Mouse (Mus musculus) v-Abl transformed pro-B cells (cell line): ENCODE measurements around the gene Cdk8.

Experiments
- in situ Hi-C, 2 experiments: fragments of 400-800 bp; cut with MboI; formaldehyde crosslinking; loops; one replicate each; pipeline ENCODE4 v1.15.1; 2025; ENCODE audit not compliant: unreplicated experiment in 2 of 2

The Cdk8 gene

DNA sequence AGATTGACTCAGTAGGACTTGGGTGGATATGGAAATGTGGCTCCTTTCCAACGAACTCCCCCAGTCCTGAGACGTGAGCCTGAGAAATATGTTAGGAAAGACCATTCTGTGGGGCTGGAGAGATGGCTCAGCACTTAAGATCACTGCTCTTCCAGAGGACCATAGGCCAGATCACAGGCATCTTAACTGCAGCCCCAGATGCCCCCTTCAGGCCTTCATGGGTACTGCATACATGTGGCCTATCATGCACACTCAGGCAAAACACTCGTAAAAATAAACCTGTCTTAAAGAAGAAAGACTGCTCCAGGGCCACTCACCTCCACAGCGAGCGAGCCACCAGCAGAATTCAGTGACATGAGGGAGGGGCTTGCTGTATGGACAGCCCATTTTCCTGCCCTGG is 72.4 kb downstream of the Cdk8 start:
- in situ Hi-C loops = loop anchor here (5.0 kb wide), 2 partner anchors 96 to 116 kb away; partner anchors contain the start of gene 1700001J03Rik (in 1 of the 2)

DNA sequence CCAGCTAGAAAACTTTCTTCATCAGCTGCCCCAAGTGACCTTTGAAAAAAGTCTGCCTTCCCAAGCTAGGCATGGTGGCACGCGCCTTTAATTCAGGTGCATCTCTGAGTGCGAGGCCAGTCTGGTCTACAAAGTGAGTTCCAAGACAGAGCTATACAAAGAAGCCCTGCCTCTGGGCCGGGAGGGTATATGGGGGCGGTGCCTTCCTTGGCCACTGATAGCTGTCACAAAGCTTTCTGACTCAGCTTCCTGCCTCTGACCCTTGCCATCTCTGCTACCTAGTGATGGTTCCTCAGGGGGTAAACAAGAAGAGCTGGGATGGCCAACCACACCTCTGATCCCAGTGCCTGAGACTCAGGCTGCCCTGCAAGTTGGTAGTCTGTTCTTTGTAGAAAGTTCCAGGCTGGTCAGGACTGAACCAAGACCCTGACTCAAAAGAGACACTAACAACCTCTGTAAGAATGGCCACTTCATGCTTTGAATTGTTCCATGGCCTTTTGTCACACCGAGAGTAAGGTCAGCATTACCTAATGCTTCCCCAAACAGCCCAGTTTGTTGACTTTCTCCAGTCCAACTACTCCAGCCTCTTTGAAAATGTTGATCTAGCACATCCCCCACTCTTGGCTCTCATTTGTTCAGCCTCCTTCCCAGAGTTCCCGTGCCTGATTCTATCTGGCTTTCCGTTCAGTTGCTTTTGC is 76.2 kb downstream of the Cdk8 start:
- in situ Hi-C loops = no loop called here

DNA sequence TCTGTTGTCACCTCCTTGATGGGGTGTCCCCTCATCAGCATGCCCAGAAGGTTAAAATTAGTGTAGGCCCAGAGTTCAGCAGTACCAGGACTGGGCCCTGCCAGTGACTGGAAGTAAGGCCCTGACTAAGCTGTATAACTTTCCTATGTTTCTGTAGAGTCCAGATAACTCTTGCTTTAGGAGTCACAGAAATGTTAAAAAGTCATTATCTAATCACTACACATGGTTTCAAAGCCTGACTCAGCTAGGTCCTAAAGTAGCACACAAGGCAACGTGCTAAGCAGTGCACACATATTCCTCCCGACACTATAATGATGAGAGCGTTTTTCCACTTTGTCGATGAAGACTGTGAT is 76.7 kb downstream of the Cdk8 start:
- in situ Hi-C loops = no loop called here

DNA sequence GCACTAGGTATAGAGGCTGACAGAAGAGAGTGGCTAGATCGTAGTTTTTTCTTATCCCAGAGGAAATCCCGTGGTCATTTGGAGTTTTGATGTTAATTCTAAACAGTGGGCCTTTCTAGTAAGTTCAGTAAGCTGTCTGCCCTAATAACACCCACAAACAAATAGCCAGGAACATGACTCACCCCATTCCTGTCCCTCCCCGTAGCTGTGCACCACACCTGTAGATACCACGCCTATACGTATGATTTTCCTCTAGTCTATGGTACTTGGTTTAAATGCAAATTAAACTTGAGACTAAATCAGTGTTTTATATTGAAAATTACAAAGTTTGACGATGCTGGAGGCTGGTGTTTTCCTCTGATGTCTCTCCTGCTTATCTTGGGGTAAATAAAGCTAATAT is 83.5 kb downstream of the Cdk8 start:
- in situ Hi-C loops = no loop called here

DNA sequence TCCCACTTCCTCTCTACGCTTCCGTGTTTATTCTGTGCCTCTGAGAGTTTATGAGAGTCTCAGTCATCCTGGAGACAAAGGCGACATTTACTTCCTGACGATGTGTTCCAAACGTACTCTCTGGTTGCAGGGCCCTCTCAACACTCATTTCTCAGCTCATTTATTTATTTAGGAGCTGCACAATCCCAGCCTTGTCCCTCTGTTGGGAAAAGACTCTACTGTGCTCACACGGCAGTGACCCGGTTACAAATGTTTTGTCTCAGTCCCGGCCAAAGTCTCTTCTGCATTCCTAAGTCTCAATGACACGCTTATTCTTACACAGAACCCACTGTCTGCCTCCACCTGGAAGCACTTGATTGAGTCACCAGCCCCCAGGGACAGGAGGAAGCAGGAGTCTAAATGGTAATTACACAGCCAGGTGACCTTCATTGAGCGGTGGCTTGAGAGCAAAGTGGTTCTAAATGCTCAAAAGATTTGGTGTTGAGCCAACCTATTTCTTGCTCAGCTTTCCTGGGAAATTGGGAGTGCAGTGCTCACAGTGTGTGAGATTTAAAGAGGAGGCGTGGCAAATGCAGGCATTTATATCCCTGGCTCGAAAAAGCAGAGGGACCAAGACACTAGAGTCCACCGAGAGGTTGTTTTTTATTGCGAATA is 84.4 kb downstream of the Cdk8 start:
- in situ Hi-C loops = no loop called here

DNA sequence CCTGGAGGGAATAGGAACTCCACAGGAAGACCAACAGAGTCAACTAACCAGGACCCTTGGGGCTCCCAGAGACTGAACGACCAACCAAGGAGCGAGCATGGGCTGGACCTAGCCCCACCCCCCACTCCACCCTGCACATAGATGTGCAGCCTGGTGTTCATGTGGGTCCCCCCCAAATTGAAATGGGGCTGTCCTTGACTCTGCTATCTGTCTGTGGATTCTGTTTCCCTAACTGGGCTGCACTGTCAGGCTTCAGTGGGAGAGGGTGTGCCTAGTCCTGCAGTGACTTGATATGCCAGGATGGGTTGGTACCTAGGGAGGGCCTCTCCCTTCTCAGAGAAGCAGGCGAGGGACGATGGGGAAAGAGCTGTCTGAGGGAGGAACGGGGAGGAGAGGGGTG is 85.3 kb downstream of the Cdk8 start:
- in situ Hi-C loops = no loop called here

DNA sequence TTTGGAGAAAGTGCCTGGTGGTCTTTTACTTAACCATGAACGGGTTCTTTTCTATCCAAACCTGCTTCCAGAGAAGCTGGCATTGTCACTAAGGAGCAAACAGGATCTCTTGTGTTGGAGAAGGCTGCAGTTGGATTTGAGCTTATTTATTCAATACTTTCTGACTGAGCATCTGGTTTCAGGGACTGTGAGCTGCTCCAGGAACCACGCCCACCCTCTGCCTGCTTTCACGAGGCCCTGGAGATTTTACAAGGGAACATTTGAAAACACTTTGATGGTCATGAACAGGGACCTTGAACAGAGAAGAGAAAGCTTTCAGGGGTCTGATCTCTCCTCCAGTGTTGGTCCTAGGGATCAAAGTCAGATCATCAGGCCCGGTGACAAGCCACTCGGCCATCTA is 87.0 kb downstream of the Cdk8 start:
- in situ Hi-C loops = no loop called here

DNA sequence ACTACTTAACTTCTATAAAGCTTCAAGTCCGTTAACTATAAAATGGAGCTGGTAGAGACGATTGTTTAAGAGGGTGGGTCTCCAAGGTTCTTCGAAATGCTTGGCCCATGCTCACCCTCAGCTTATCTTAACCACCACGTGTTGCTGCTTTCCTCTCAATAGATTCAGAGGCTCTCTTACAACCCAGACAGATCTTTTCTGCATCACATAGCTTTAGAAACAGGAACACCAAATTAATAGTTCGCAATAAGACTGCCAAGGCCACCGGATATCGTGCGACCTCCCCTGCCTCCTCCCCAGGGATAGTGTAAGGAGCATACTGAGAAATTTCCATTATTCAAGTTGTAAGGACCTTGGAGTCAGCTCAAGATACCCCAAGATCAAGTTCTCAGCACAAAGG is 87.4 kb downstream of the Cdk8 start:
- in situ Hi-C loops = no loop called here

DNA sequence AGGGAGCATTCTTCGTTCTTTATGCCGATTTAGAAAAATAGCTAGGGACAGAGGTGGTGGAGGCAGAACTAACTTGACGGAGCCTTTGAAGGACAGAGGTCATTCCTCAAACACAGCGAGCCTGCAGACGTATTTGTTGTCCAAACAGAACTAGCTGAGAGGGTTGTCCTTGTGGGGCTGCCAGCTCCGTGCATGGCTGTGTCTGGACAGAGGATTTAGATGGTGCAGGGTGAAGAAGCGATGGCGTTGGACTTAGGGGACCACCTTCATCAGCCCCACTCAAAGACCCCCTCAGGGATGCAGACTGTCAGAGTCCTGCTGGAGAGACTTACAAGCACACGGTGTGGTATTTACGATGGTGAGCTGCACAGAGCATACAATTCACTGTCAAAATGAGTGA is 97.9 kb downstream of the Cdk8 start:
- in situ Hi-C loops = no loop called here

DNA sequence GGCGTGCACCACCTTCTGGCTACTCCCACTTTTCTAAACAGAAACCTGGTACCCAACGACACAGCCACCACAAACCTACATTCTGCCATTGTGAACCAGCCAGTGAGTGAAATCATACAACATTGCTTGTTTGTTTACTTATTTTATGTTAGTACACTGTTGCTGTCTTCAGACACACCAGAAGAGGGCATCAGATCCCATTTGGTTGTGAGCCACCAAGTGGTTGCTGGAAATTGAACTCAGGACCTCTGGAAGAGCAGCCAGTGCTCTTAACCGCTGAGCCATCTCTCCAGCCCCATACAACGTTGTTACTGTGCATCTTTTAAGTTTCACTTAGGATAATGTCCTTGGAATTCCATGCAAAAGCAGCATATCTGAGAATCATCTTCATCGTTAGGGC is 98.5 kb downstream of the Cdk8 start:
- in situ Hi-C loops = no loop called here

DNA sequence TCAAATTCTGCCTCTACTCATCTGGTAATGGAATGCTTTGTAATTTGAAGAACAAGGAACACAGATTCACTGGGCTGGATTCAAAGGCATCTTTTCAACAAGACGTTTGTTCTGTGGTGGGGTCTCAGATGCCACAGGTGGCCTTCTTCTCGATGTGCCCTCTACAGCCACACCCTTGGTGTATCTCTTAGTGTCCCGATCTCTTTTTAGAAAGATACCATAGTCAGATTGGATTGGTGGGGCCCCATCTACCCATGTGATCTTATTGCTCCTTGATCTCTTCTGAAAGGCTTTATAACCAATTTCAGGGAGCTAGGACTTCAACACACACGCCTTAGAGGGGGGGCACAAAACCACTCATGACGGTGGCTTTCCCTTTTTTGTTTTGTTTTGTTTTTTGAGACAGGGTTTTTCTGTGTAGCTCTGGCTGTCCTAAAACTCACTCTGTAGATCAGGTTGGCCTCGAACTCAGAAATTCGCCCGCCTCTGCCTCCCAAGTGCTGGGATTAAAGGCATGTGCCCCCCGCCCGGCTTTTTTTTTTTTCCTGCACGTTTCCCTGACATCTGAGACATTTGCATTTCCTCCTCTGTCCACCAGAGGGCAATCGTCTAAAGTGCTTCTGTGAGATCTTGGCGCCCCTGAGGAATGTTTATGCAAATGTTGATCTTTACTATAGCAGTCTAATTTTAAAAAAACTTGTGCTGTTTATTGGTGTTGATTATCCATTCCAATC is 99.2 kb downstream of the Cdk8 start:
- in situ Hi-C loops = loop anchor here in 1 of 2 experiments (10.0 kb wide), 1 partner anchor 145 kb away; no protein-coding TSS in a partner anchor

DNA sequence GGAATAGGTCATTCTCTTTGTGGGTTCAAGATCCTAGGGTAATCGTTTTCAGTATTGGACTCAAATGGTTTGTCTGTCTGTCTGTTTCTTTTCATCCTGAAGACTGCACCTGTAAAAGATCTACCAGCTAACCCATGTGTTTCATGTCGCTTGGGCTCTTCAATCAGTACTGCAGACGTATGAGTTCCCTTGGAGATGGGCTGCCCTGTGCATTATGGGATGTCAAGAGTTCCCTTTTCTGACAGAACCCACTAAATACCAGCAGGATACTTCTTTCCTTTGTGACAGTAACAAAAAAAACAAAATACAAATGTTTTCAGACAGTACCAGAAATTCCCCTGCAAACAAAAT is 99.7 kb downstream of the Cdk8 start:
- in situ Hi-C loops = loop anchor here in 1 of 2 experiments (10.0 kb wide), 1 partner anchor 144 kb away; no protein-coding TSS in a partner anchor

DNA sequence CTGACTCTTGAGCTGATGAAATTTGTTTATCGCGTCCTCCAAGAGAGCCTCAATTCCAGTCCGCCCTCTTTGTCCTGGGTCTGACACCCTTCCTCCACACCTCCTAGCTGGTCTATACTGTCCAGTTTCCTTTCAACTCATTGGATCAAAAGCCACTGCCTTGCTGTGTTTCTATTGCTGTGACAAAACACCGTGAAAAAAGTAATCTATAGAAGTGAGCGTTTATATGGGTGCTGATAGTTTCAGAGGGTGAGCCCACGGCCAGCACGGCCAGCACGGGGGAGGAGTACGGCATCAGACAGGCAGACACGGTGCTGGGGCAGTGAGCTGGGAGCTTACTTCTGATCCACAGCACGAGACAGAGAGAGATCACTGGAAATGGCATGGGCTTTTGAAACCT is 100.1 kb downstream of the Cdk8 start:
- in situ Hi-C loops = loop anchor here in 1 of 2 experiments (10.0 kb wide), 1 partner anchor 144 kb away; no protein-coding TSS in a partner anchor

DNA sequence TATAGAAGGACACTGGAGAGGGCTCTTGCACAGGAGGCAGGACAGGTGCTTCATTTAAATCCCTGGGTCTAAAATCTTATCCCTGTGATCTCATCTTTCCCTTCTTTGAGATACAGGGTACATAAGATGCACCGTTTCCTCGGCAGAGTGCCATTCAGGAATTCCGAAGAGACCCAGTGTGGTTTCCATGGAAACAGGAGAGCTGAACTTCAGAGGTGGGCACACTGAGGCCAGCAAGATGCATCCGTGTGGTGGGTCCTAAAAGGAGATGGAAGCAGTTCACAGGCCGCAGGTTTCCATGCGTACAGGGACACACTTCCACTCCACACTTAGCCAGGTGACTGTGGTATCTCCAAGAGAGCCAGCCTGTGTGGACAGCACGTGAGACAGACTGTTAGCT is 101.5 kb downstream of the Cdk8 start:
- in situ Hi-C loops = loop anchor here in 1 of 2 experiments (10.0 kb wide), 1 partner anchor 142 kb away; no protein-coding TSS in a partner anchor

DNA sequence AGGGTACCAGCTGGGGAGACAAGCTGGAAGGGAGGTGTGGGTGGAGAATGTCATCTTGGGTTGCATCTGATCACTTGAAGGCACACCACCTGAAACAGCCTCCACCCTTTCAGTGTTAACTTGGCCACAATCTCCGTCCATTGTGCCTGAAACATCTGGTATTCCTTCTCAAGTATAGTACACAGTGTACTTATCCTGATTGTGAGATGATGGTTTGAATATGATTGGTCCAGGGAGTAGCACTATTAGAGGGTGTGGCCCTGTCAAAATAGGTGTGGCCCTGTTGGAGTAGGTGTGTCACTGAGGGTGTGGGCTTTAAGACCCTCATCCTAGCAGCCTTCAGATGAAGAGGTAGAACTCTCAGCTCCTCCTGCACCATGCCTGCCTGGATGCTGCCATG is 103.4 kb downstream of the Cdk8 start:
- in situ Hi-C loops = loop anchor here in 1 of 2 experiments (10.0 kb wide), 1 partner anchor 140 kb away; no protein-coding TSS in a partner anchor

DNA sequence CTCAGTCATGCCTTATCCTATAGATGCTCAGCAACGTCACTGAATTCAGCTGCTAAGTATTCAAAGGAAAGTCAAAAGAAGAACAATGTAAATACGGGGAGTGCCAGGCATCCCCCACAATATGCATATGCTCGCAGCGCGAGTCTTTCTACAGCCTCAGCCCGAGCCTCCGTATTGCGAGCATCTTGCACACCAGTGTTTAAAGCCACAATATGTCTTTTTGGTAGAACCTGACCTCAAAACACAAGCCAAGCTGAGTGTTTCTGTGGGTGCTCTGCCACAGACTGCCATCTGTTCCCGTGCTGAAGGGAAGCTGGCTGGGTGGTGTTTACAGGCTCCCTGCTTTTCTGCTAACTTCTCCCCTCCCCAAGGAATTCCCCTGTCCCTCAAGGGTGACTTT is 107.0 kb downstream of the Cdk8 start:
- in situ Hi-C loops = loop anchor here in 1 of 2 experiments (10.0 kb wide), 1 partner anchor 137 kb away; no protein-coding TSS in a partner anchor

DNA sequence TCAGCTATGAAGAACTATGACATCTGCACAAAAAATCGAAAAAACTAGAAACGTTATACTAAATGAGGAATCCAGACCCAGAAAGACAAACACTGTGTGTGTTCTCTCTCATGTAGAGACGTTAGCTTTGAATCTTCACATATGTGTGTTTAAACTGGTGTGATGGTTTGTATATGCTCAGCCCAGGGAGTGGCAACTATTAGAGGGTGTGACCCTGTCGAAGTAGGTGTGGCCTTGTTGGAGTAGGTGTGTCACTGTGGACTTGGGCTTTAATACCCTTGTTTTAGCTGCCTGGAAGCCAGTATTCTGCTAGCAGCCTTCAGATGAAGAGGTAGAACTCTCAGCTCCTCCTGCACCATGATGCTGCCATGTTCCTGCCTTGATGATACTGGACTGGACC is 109.0 kb downstream of the Cdk8 start:
- in situ Hi-C loops = no loop called here

DNA sequence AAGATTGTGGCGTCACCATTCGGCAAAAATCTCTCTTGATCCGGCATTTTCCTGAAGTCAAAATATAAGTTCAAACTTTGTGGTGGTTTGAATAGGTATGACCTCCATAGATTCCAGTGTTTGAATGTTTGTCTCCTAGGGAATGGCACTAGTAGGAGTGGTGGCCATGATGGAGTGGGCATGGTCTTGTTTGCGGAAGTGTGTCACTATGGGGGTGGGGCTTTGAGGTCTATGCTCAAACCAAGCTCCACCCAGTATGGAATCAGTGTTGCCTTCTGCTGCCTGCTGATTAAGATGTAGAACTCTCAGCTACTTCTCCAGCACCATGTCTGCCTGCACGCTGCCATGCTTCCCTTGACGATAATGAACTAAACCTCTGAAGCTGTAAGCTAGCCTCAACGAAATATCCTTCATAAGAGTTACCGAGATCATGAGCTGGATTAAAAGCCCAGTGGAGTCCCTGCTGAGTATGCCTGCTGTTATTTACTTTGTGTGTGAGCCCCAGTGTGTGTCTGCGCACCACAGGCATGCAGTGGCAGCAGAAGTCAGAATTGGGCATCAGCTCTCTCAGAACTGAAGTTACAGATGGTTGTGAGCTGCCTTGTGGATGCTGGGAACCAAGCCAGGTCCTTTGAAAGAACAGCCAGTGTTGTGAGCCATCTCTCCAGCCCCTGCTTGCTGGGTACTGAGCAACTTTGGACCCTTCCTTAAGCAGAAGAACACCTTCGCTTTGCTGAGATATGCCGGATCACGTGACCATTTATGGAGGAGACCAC is 114.1 kb downstream of the Cdk8 start:
- in situ Hi-C loops = no loop called here

DNA sequence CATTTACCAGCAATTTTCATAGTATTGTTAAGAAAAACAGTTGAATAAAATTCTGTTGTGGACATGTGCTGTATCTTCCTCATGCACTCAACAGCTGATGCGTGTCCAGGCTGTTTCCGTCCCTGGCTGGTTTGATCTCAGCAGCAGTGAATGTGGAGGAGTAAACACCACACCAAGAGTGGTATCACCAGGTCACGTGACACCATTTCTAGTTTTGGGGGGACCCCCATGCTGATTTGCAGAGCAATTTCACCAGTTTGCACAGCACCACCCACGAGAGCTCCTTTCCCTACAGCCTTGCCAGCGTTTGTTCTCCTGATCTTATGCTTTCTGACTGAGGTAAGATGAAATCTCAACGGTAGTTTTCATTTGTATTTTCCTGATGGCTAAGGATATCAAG is 116.1 kb downstream of the Cdk8 start:
- in situ Hi-C loops = no loop called here

DNA sequence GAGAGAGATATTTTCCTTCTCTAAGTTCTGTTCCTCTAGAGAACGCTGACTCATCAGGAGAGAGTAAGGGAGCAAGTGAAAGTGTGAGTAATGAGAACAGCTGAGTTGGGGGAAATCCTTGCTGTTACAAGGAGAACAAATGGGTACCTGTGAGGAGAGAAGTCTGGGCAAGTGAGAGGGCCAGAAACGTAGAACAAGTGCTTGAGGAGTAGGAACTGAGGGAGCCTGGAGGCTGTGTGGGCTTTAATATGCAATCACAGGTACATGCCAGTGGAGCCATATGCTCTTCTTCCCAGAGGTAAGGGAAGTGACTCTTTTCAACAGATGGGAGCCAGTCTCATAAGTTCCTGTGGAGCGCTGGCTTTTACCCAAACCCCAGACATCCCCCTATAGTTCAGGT is 118.2 kb downstream of the Cdk8 start:
- in situ Hi-C loops = no loop called here

DNA sequence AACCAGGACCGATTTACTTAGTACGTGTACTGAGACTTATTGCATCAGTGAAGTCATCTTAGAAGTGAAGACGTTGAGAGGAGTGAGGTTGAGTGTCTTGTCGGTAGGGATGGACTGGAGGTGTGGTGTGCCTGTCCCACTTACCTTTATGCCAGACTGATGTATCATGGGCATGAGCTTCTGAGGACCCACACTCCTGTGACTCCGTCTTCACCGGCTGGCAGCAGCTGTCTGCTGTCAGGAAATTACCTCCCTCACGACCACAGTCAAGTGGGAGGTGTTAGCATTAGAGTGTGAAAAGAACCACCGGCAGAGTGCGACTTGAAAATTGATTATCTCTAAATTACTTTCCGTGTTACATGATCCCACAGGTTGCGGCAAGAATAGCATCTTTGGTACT is 119.8 kb downstream of the Cdk8 start:
- in situ Hi-C loops = no loop called here
